Mouse (Mus musculus): ENCODE results near the gene Slc10a6.

DNA sequence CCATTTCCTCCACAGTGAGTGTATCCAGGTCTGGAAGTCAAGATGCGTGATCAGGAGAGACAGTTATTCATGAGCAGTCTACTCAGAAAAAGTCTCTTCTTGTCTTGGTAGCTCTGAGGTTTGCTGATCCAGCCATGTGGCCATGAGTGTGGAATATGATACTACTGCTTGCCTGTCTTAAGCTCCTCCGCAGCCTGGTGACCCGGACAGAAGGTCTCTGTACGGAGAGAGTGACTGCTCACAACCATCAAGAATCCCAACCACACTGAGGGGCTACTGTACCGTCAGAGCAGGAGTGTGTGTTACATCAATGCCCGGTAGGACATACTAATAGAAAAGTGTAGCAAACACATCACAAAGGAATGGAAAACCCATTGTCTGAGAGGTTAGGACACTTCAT is 48.7 kb upstream of the Slc10a6 start:
- TF ChIP-seq POLR2A (IDR thresholded peaks at IDR 0.05; ENCODE audit: extremely low read depth, insufficient read depth, low read length) = no peak
- no peak for TF ChIP-seq CTCF (IDR thresholded peaks at IDR 0.05; ENCODE audit: low read depth, low read length)

All from liver, adult 2 months (tissue).